Mouse (Mus musculus): Measurements from ENCODE around the gene Card11.

DNA sequence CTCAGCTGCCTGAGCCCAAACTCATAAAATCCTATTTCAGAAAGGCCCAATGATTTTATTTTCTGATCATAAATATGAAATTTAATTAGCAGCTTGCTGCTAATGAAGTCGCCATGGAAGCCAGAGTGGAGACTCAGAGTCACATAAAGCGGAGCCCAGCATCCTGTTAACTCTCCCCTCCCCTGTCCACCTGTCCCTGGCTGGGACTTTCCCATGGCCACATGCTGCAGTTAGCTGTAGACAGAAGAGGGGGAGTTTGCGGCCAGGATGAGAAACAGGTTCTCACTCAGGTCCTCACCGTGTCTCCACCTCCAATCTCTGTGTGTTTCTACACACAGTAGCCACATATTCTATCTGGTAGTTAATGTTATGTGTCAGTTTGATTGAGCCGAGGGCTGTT lies 48.6 kb downstream of the Card11 start:
- TF ChIP-seq EP300 (IDR thresholded peaks at IDR 0.05; ENCODE audit: low read depth) (no peak), CTCF (IDR thresholded peaks at IDR 0.05; ENCODE audit: low read depth) (no peak)
